Mouse (Mus musculus) adrenal gland, postnatal 25 days (tissue): Measurements from ENCODE around the gene Etl4. TPM values are rescaled to one million over a fixed set of nuclear protein-coding genes. Genes with fewer than 3 reads are reported as not detected.

Experiments
- DNase-seq: peaks from one replicate; pipeline ENCODE4 v3.0.0; 2021; ENCODE audit warnings: mixed read lengths
- long read RNA-seq: library from polyadenylated mRNA; stranded (forward); transcript quantifications from one replicate; pipeline ENCODE4 v2.0.0, GENCODE M21; 2021
- total RNA-seq: library from RNA; stranded (reverse); gene quantifications from 2 replicates; pipeline ENCODE4 v1.2.3, GENCODE M21; 2021

The Etl4 gene
- total RNA-seq, result 25.3 and 28.4 TPM in 2 replicates
- long read RNA-seq, partial matches to known transcripts, result 2 of 4 reads
- long read RNA-seq, other reads (novel, unspliced or antisense), result 1 of 4 reads

GRCm38 (mm10) chr2:19909171-19909899 lies at the start of gene Etl4:
Gene Etl4, plus strand, starts transcription at chr2:19909780.
- peak; percentile 12 for DNase-seq

DNA sequence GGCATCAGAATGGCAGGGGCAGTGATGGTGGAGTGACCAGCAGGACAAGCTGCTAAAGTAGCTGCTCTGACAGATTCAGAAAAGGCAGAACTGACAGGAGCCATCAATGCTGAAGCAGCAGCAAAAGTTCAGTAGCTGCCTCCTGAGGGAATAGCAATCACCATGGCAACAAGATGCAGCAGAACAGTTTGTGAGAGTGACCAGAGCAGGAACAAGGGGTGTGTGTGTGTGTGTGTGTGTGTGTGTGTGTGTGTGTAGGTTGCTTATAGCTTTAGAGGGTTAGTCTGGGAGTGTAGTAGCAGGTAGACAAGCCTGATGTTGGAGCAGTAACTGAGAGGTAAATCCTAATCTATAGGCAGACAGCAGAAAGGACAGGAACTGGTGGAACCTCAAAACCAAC lies 40.4 kb upstream of the Etl4 start:
- DNase-seq, result no peak

- DNase-seq, result no peak
These were observed 37.7 kb upstream of the Etl4 start for GRCm38 (mm10) chr2:19871881-19872280.

DNA sequence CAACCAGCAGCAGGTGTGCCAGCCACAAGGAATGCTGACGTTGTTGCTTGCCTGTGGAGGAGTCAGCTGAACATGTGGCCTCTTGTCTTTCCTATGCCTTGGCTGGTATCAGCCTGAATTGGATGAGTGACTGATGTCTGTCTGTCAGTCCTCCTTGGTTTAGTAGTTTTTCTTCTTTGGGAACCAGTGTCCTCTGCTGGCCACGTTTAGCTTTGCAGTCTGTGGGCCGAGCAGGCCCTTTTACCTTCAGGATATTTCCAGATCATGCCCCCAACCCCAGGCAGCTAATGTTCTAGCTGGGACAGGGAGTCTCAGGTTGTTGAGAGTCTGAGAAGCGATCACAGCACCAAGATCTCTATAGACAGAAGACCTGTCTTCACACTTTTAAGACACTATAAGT lies 18.7 kb upstream of the Etl4 start:
- no peak for DNase-seq

DNA sequence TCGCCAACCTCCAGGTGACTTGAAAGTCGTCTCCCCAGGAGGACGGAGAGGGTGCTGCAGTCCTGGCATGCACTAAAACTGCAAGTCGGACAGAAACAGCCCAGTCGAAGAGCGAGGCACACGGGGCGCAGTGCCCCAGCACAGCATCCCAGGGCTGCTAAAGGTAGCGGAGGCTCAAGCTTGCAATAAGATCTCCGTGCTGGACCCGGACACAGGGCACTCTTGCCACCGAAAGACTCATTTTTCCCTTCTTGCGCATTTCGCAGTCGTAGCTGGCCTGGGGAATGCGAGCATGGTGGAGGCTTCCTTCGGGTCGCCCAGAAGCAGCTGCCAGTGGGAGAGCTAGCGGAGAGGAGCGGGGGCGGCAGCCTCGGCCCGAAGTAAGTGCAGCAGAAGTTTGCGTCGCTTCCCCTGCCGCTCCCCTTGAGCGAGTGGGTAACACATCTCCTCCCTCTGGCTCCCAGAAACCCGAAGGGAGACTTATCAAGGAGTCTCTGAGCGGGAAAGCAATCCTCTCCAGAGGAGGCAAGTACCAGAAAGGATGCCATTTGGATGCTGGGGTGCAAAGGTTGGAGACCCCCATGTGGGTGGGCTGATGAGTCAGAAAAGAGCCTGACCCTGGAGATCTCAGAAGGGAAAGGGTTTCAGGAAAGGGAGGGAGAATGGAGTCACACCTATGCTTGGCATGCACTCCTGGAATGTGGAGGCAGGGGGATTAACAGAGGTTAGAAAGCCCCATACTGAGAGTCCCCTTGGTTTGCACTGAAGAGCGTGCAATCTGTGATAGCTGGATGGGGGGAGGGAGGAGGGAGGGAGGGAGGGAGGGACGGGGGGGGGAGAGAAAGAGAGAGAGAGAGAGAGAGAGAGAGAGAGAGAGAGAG lies 560 bp downstream of the Etl4 start:
- no peak for DNase-seq

GRCm38 (mm10) chr2:19910781-19911175 lies 1.2 kb downstream of the Etl4 start:
- no peak for DNase-seq

DNA sequence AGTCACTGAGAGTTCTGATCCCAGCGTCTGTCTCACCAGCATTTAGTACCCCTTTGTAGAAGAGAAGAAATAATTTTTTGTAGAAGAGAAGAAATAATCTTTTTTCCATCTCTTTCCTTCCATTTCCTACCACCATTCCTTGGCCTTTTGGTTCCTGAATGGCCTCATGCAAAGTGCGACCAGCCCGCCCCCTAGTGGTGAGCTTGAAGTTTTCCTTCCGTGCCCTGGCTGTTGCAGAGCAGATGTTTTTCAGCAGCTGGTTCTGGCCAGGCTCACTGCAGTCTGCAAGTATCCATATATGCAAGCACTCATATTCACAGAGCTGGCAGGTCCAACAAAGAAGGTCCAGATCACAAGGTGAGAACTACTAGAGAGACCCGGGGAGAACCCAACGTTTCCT lies 9.6 kb downstream of the Etl4 start:
- DNase-seq, result peak; percentile 77

DNA sequence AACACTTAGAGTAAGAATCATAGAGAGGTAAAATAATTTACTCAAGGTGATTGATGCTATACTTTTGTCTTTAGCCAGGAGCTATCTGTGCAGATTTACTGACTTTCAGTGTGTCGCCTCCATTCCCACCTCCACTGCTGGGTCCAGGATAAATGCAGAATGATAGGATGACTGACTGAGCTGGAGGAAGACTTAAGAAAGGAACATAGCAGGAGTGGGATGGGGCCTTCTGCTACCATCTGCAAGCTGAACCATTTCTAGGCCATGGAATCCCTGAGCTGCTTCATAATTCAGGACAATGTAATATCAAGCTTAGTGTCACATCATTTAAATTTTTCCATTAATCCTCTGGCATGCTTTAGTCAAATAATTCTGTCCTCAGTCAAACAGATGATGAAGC lies 20.4 kb downstream of the Etl4 start:
- DNase-seq, result no peak

DNA sequence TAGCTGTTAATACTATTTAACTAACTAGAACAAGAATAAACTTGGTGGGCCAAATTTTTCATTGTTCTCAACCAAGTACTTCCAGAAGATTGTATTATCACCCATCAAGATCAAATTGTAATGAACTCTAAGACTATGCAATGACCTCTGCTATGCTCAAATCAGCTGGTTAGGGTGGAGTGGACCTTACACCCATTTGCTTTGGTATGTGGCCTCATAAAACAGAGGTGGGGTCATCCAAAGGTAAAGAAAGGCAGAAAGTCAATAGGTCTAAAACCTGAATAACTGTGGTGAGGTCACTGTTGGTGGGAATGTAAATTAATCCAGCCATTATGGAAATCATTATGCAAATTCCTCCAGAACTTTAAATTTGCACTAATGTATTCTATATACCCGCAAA lies 24.3 kb downstream of the Etl4 start:
- no peak for DNase-seq

DNA sequence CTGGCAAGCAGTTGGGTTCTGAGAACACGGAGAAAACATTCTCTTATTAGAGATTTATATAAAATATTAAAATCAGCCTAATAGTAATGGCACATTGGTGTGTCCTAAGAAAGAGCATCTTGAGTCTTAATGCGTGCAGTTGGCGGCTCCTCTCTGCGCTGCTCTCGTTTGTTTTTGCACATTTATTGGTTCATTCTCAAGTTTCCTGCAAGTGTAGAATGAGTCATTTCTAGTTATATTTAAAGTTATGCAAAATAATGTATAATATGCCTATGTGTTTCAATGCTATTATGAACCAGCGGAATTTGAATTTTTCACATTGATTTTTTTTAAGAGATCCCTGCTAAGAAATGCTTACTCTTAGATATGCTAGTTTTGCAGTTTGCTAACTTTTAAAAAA lies 35.6 kb downstream of the Etl4 start:
- no peak for DNase-seq

- no peak for DNase-seq
These were observed 43.4 kb downstream of the Etl4 start for GRCm38 (mm10) chr2:19953028-19953427.

GRCm38 (mm10) chr2:19966445-19966844 lies 56.9 kb downstream of the Etl4 start:
- no peak for DNase-seq

GRCm38 (mm10) chr2:20037671-20038070 lies 128.1 kb downstream of the Etl4 start:
- no peak for DNase-seq

GRCm38 (mm10) chr2:20072377-20072776 lies 162.8 kb downstream of the Etl4 start:
- no peak for DNase-seq

DNA sequence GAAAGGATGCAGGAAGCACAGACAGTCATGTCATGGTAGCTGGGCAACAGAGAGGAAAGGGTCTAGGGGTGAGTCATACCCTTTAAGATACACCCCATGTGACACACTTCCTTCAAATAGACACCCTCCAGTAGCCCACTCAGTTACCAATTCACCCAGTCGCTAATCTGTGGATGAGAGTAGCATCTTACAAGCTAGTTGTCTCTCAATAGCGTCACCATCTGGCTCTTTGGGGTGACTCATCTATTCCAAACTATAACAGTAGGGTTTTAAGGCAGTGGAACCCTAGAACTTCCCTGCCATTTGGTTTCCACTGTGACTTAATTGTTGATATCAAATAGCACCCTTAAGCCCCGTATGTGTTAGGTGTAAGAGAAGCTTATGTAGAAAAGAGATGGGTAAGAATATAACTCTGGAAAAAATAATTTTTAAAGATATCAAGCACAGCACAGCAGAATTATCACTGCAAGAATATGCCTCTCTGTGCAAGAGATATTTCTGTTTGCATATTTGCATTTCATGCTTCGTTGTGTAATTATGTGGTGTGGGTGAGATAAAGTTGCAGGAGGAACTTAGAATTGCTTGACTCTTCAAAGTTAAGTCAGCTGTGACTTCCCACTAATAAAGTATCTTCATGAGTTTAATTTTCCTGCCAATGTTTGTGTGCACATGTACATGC lies 166.7 kb downstream of the Etl4 start:
- no peak for DNase-seq

GRCm38 (mm10) chr2:20084781-20085180 lies 175.2 kb downstream of the Etl4 start:
- DNase-seq, result no peak

DNA sequence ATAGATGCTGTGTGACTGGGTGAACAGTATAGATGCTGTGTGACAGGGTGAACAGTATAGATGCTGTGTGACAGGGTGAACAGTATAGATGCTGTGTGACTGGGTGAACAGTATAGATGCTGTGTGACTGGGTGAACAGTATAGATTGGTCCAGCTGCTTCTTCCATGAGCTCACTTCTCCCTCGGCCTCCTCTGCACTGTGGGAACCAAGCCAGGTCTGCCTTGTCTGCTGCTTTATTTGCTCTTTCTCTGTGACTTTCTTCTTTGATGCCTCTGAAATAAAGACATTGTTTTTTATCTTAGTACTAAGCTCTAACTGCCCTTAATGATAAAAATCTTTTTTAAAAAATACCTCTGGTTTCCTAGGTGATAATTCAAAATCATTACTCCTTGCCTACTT lies 195.9 kb downstream of the Etl4 start:
- DNase-seq, result no peak

DNA sequence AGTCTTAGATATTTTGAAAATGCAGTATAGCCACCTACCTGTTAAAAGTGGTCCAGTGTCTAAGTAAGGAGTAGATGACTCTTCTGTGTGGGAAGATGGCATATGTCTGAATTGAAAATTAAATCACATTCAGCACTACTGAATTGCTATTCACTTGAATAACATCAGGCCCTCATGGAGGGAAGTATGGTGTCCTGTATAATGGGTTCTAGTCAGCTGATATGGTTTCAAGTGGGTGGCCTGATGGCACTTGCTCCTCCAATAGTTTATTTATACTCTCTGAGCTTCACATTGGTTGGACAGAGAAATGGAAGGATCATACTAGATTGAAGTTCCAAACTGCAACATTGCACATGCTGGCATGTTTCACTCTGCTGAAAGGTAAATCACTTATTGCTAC lies 202.1 kb downstream of the Etl4 start:
- no peak for DNase-seq

DNA sequence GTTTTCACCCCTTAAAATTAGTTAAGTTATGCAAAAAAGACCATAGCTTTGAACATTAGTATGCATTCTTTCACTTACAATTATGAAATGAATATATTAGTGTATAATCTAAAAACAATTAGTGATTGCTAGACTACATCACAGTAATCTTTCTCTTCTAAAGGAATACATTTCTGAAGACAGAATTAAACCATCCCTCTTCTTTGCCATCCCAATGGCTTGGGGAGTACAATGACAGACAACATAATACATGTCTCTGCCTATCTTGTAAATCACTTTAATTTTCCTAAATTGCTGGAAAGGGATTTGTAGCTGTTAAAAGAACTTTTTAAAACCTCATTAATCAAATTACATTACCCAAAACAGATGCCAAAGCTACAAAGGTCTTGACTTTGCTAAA lies 216.3 kb downstream of the Etl4 start:
- DNase-seq, result no peak

GRCm38 (mm10) chr2:20131792-20132191 lies 222.2 kb downstream of the Etl4 start:
- DNase-seq, result no peak

DNA sequence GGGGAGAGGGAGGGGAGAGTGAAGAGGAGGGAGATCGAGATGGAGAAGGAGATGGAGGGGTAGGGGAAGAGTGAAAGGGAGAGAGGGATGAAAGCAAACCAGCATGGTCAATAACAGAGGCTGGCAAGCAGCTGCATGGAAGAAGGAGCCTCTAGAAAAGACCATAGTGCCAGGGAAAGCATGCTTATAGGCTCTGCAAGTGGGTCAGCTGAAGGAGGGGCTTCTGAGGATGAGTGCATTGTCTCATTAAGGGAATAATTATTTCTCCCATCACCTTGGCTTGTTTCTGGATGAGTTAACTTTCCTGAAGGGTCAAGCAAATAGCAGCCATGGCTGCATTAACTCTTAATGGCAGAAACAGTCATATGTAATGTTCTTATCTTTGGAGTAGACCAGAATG lies 228.8 kb downstream of the Etl4 start:
- DNase-seq, result no peak

- DNase-seq, result no peak
These were observed 235.8 kb downstream of the Etl4 start for GRCm38 (mm10) chr2:20145368-20145767.

GRCm38 (mm10) chr2:20167073-20167472 lies 257.5 kb downstream of the Etl4 start:
- no peak for DNase-seq
